Mouse (Mus musculus): ENCODE measurements around the gene Ubac2.

Gene Ubac2

DNA sequence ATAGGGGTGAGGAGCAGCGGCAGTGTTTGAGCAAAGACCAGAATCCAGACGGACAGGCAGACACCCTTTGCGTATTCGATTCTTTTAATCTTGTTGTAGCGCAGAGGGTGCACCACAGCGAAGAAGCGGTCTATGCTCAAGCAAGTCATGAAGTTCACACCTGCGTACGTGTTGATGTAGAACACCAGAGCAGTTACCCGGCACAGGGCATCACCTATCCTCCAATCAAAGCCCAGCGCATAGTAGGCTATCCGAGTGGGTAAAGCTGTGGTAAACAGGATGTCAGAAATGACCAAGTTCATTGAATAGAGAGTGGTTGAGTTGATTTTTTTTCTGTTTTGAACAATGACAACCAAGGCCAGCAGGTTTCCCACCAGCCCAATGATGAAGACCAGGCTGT lies 76.2 kb downstream of the Ubac2 start:
- no peak for DNase-seq

DNA sequence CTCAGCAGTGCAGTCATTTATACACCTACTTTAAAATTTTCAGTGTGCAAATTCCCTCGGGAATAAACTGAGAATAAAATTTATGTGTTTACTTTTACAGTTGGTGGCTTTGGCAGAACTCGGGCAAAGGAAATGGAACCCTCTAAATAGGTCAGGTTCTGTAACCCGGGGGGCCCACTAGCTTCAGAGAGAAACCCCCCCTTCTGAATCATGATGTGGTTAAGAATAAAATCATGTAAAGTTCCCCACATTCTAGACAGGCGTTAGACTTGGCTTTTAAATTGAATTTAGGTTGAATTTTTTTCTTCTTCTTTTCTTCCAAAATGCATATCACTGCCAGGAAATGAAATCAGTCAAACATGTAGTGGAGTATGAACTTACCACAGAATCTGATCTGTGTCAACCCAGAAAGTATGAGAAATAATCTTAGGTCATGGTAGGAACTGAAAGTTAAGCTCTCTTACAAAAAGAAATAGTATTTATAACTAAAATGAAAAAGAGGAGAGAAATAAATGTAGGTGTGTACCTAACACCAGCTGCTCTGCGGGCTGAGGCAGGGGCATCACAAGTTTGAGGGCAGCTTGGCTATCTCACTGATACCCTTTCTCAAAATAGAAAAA lies 76.9 kb downstream of the Ubac2 start:
- DNase-seq, result no peak

DNA sequence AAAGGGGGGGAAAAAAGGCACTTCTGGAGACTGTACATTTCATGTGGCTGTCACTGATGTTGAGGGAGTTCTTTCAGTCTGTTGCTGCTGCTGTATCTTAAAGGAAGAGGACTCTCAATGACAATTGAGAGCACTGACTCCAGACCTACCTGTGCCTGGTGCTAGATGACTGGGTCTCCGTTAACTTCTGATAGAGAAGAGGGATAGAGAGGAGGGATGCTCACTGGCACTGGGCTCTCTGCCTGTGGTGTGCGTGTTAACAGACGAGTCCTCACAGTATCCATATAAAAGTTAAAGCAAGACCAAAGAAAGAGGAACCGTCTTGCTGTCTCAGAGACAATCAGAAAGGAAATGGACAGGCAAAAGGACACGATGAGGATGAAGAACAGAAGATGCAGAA lies 77.9 kb downstream of the Ubac2 start:
- no peak for DNase-seq

GRCm38 (mm10) chr14:121957176-121957871 lies 78.9 kb downstream of the Ubac2 start:
- DNase-seq, result no peak

- DNase-seq, result no peak
Observed at GRCm38 (mm10) chr14:121958041-121958750, 79.8 kb downstream of the Ubac2 start.

DNA sequence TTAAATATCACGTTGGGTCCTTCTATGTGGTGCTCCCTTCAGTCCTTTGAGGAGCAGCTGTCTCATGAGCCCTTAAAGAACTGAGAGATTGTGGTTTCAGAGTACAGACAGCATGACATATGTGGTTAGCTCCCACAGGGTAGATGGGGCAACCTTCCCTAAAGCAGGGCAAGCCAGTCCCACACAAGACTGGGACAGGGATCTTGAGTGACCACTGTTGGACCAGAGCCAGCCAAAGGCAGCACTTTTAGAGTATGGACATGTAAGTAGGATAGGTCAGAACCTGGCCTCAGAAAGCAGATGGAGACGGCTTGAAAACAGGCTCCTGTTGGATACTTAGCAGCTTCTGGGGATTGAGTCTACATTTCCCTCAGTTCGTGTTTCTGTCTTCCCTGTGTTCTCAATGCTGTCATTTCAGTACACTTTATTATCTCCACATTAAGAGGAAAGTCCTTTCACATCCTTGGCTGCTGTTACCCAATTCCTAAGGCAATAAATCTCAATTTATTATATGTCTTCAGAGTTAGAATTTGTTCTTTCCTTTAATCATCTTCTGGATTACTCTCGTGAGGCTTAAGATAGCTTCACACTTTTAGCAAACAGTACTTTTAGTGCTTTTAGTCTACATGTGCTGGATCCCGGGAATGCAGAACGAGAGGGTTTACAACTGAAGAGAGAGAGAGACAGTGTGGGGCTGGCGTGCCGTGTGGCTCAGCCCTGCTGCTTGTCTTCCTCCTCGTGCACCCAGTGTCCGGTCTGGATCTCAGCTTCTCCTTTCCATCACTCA lies 80.5 kb downstream of the Ubac2 start:
- DNase-seq, result no peak

DNA sequence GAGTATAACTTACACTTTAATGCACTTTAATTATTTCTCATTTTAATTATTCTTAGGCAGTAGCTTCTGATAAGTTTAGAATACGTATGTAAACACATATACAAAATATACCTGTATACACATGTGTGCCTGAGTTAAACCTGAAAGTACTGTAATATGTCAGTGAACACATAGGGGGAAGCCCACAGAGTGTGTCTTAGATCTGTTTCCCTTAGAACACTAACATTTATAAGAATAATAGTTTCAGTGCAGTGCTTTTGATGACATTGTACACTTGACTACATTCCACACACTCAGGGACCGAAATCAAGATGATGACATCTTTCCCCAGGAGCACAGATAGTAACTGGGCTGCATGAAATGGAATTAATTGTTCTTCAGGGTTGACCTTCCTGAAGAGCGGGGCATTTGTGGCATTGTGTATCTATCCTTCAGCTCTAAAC lies 81.1 kb downstream of the Ubac2 start:
- DNase-seq, result no peak

DNA sequence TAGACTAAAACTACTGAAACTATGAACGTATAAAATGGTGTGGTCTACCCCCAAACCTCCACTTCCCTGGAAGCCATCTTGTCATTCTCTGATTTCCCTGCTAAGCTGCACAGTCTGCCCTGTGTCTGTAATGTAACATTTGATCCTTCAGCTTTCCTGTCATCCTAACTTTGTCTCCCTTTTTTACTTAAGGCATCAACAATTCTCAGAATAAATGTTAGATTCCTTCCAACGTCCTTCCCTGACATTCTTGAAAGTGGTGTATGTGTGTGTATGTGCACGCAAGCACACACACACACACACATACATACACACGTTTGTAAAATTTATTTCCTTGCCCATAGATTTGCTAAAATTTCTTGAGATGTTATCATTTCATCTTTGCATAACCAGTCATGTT lies 81.6 kb downstream of the Ubac2 start:
- DNase-seq, result no peak

- DNase-seq, result no peak
Observed at GRCm38 (mm10) chr14:121960531-121960930, 82.1 kb downstream of the Ubac2 start.

DNA sequence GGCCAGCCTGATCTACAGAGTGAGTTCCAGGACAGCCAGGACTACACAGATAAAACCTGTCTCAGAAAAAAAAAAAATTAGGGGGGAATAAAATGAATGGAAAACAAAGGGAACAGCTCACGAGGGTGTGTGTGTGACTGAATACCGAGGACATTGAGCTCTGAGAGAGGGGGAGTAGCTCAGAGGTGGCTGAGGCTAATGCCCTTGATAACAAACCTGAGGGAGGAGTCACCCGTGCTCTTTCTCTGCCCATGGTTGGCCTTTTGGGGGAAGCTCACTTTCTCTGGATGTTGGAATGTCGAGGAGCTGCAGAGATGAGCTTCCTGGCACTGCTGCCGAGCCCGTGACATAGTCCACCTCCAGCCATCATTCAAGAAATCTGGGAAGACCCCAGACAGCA lies 82.6 kb downstream of the Ubac2 start:
- no peak for DNase-seq

- no peak for DNase-seq
Observed at GRCm38 (mm10) chr14:121961496-121962127, 83.2 kb downstream of the Ubac2 start.

- DNase-seq, result no peak
Observed at GRCm38 (mm10) chr14:121962128-121962890, 83.9 kb downstream of the Ubac2 start.

DNA sequence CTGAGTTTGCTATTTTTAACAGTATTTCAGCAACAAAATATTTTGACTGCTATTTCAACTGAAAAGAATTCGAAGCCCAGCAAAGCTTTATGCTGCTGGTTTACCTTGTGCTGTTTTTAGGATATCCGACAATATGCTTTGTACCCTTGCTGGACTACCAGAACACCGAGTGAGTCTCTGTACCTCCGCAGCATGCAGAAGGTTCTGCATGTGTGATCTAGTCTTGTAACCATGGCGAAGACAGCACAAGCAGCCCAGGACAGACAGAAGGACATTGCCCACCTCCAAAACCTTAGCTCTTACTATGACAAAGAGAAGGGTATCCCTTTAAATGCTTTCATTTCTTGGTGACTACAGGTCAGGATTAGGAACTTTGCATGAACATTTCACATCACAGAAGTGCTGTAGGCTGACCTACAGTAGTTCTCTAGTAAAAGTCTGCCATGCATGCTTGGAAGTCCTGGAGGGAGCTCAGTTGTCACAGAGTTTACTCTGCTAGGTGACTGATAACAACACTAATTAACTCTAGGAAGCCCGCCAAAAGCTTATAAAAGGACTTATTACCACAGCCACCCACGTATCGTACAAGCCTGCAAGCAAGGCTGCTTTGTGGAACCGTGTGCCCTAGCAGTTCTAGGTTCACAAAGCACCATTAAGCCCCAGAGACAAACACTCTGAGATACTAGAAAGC lies 85.0 kb downstream of the Ubac2 start:
- no peak for DNase-seq

GRCm38 (mm10) chr14:121963942-121964335 lies 85.5 kb downstream of the Ubac2 start:
- no peak for DNase-seq

DNA sequence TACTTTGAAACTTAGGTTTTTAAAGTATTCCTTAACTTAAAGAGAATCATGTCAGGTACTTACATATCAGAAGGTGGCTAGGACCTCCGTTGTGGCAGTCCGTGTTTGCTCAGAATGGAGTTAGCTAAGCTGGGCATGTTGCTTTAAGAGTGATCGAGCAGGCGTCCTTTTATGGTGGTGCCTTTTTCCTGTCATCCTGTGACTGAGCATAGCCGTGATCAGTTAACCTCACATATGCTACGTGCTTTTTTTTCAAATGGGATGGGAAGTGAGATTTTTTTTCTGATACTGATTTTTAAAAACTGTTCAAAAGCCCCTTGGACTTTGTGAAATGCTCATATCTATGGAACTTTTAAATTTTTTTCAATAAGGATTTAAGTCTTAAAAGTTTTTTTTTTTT lies 86.6 kb downstream of the Ubac2 start, which contains the start of gene Gpr183:
TSS of gene Gpr183 (minus strand) at position 206 of the 400 bp plus-strand sequence.
- peak in 1 of 2 experiments; percentile 49 for DNase-seq

DNA sequence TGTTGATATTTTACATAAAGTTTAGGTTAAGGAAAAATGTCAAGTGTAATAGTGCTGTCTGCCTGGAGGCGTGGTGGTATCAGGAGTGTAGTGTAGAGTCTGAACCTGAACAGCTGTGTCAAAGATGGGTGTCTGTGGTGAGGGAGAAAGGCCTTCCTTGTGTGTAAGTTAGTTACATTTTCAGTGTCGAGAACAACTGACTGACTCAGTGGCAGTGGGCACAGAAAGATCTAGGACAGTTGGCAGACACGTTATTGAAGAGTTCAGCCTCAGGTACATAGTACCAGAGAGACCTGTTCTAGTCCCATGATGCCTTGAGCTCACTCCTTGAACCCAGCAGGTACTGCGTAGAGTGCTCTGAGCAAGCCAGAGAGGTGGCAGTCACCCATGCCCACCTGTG lies 87.0 kb downstream of the Ubac2 start:
- no peak for DNase-seq

DNA sequence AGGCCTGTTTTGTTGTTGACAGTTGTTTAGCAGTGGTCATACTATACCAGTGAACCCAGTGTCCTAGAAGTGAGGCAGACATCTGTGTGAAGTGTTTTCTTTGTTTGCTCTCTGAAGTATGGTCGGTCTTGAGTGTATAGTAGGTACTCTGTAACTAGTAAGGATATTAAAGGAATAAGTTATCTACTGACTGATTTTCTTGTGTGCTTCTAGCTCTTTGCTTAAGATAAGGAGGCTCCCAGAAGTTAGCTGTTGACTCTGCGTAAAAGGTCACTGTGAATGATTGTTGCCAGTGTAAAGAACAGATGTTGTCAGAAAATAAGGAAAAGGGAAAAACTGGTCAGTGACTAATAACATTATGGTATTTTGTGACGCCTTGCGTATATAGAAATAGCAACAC lies 88.7 kb downstream of the Ubac2 start:
- no peak for DNase-seq

- DNase-seq, result no peak
Observed at GRCm38 (mm10) chr14:121970402-121970801, 92.0 kb downstream of the Ubac2 start.

DNA sequence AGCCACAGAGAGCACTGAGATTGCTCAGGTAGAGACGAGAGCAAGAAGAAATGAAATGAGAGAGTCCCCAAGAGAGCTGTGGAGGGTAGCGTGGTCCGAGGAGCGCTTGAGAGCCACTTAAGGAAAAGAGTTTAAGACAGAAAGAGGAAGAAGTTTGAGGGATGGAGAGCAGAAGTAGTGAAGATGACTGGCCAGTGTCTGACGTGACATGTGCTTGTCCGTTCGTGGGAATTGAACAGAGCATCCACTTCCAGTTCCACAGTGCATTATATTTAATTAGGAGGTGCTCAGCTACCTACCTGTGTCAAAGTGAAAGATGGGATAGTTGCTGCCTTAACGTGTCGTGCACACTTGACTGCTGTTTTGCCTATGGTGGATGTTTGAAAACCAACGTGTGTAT lies 94.7 kb downstream of the Ubac2 start:
- DNase-seq, result no peak

GRCm38 (mm10) chr14:121981531-121981930 lies 103.1 kb downstream of the Ubac2 start:
- no peak for DNase-seq

Measured in spleen, adult 18-20 months (tissue).